Comparison of ENCODE assay signal across 29 mouse cellular contexts in the genomic region with DNA sequence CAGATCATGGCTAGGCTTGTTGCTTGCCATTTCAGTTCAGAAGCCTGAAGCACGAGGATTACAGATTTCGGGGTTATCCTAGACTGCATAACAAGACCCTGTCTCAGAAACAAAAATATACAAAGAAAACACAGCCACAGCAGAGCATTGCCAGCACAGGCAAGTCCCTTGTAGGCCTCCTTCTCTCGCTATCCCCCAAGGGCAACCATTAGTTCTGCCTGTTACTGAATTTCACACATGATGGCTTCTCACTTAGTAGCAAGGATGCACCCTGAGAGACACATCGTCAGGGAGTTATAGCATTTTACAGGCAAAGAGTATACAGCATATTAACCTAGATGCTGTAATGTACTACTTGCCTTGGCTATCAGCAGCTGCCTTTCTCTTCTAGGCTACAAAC. TPM values are rescaled to one million over a fixed set of nuclear protein-coding genes. Genes with fewer than 3 reads are reported as not detected.
DNase-seq lines count a peak whose midpoint lies in the region; ATAC-seq lines count a peak whose summit lies in the region.
"Had no signal": no experiment of that assay in that cellular context is flagged by ENCODE, and none has a peak within 500 bp of the region (broad histone marks: within the 10 kb centered on the region; RNA-seq: fewer than 3 reads in every experiment).

No protein-coding gene starts in this region.

- H3K27me3 ChIP-seq in heart, embryonic 10.5 days (ENCODE audit: insufficient read depth, poor library complexity, severe bottlenecking) = no peaks in the 10 kb centered on the region
- H3K27me3 ChIP-seq in neural tube, embryonic 12.5 days (replicated peaks) = no peaks in the 10 kb centered on the region
- no peaks in the 10 kb centered on the region for H3K27me3 ChIP-seq in neural tube, embryonic 13.5 days
- no peaks in the 10 kb centered on the region for H3K27me3 ChIP-seq in forebrain, embryonic 14.5 days (replicated peaks; ENCODE audit: control insufficient read depth, insufficient read depth, low read length)
- H3K27me3 ChIP-seq: forebrain, embryonic 15.5 days; heart, embryonic 13.5 days; limb, embryonic 15.5 days; Patski; stomach, embryonic 15.5 days had no signal

- peak; percentile 81 for ATAC-seq in neural tube, embryonic 12.5 days (ENCODE audit: low FRiP score, low read depth)
- peak; percentile 60 for ATAC-seq in neural tube, embryonic 13.5 days (ENCODE audit: low read depth)
- no peak for ATAC-seq in forebrain, embryonic 14.5 days
- ATAC-seq: forebrain, embryonic 15.5 days; Patski had no signal

- H3K4me1 ChIP-seq in heart, embryonic 10.5 days = peaks cover 15% of the 10 kb centered on the region
- peaks cover 23% of the 10 kb centered on the region for H3K4me1 ChIP-seq in neural tube, embryonic 12.5 days
- peaks cover 27% of the 10 kb centered on the region for H3K4me1 ChIP-seq in neural tube, embryonic 13.5 days (replicated peaks)
- H3K4me1 ChIP-seq in forebrain, embryonic 14.5 days (ENCODE audit: control insufficient read depth, insufficient read depth, low read length) = no peaks in the 10 kb centered on the region

- no peaks in the 10 kb centered on the region for H3K9me3 ChIP-seq in heart, embryonic 10.5 days
- H3K9me3 ChIP-seq in neural tube, embryonic 12.5 days = no peaks in the 10 kb centered on the region
- H3K9me3 ChIP-seq in neural tube, embryonic 13.5 days = no peaks in the 10 kb centered on the region
- no peaks in the 10 kb centered on the region for H3K9me3 ChIP-seq in forebrain, embryonic 14.5 days (replicated peaks; ENCODE audit: control insufficient read depth, low read length)
- H3K9me3 ChIP-seq: forebrain, embryonic 15.5 days; heart, embryonic 13.5 days; limb, embryonic 10.5 days; limb, embryonic 15.5 days; midbrain, embryonic 10.5 days; stomach, embryonic 15.5 days had no signal

- H3K4me3 ChIP-seq in heart, embryonic 10.5 days = no peak overlapping the region
- H3K4me3 ChIP-seq in neural tube, embryonic 12.5 days = no peak overlapping the region
- no peak overlapping the region for H3K4me3 ChIP-seq in neural tube, embryonic 13.5 days
- H3K4me3 ChIP-seq in forebrain, embryonic 14.5 days (ENCODE audit: low read depth, low read length) = no peak overlapping the region
- H3K4me3 ChIP-seq: forebrain, embryonic 15.5 days; heart, embryonic 13.5 days; limb, embryonic 10.5 days; limb, embryonic 15.5 days; midbrain, embryonic 10.5 days; stomach, embryonic 15.5 days had no signal

- H3K4me2 ChIP-seq in neural tube, embryonic 12.5 days (replicated peaks) = no peak overlapping the region
- H3K4me2 ChIP-seq in neural tube, embryonic 13.5 days = no peak overlapping the region
- no peak overlapping the region for H3K4me2 ChIP-seq in forebrain, embryonic 14.5 days (ENCODE audit: low read length)
- H3K4me2 ChIP-seq: forebrain, embryonic 15.5 days; heart, embryonic 13.5 days; limb, embryonic 15.5 days; stomach, embryonic 15.5 days had no signal

- H3K27ac ChIP-seq in heart, embryonic 10.5 days = 0 out of 2 replicates have a peak overlapping the region, but pooled peaks have one; percentile 29
- no peak overlapping the region for H3K27ac ChIP-seq in neural tube, embryonic 12.5 days
- H3K27ac ChIP-seq in neural tube, embryonic 13.5 days (replicated peaks) = peak overlapping the region; percentile 20; the same call in 1 of the 2 replicates
- H3K27ac ChIP-seq in forebrain, embryonic 14.5 days (ENCODE audit: low read depth, low read length) = no peak overlapping the region
- H3K27ac ChIP-seq: forebrain, embryonic 15.5 days; heart, embryonic 13.5 days; kidney, postnatal 0 days; limb, embryonic 10.5 days; limb, embryonic 15.5 days; liver, embryonic 14.5 days; midbrain, embryonic 10.5 days; stomach, embryonic 15.5 days had no signal

- no peak overlapping the region for H3K9ac ChIP-seq in neural tube, embryonic 12.5 days
- H3K9ac ChIP-seq in neural tube, embryonic 13.5 days = no peak overlapping the region
- no peak overlapping the region for H3K9ac ChIP-seq in forebrain, embryonic 14.5 days (ENCODE audit: low read length)
- H3K9ac ChIP-seq: forebrain, embryonic 15.5 days; heart, embryonic 13.5 days; limb, embryonic 15.5 days; liver, embryonic 14.5 days; stomach, embryonic 15.5 days had no signal

- no peak for DNase-seq in heart, embryonic 10.5 days (ENCODE audit: low spot score)
- no peak for DNase-seq in heart, adult 9 months (ENCODE audit: low spot score in 2 of 2)
- DNase-seq in neural tube, embryonic 10.5 days (ENCODE audit: extremely low spot score, low spot score) = no peak
- no peak for DNase-seq in layer of hippocampus, postnatal 25 days (ENCODE audit: extremely low spot score in 1 of 2, low spot score in 1 of 2)
- DNase-seq in forebrain, embryonic 14.5 days (ENCODE audit: low spot score) = no peak
- no peak for DNase-seq in urinary bladder, postnatal 36 days (ENCODE audit: low spot score in 2 of 2)
- DNase-seq: adrenal gland, postnatal 14 days; cerebellum, adult 11-12 months; cerebellum, adult 9-11 months; gastrocnemius, postnatal 36 days; heart, adult 18-20 months; heart, postnatal 10 days; kidney, adult 18-20 months; kidney, postnatal 4 days; lung, adult 2 months; lung, postnatal 10 days; right cerebral cortex, postnatal 25 days; thymus, postnatal 14 days had no signal

- H3K36me3 ChIP-seq in heart, embryonic 10.5 days = peaks cover 6% of the 10 kb centered on the region; the same call in 1 of the 2 replicates
- H3K36me3 ChIP-seq in neural tube, embryonic 12.5 days = no peaks in the 10 kb centered on the region
- H3K36me3 ChIP-seq in neural tube, embryonic 13.5 days = no peaks in the 10 kb centered on the region
- no peaks in the 10 kb centered on the region for H3K36me3 ChIP-seq in forebrain, embryonic 14.5 days (ENCODE audit: control insufficient read depth, insufficient read depth, low read length)
- H3K36me3 ChIP-seq: forebrain, embryonic 15.5 days; midbrain, embryonic 10.5 days had no signal

- 78% methylated on average over 4 of the region's 4 CpGs for WGBS in heart, embryonic 10.5 days
- 30% methylated on average over 4 of the region's 4 CpGs for WGBS in neural tube, embryonic 12.5 days
- WGBS in neural tube, embryonic 13.5 days = 22% methylated on average over 4 of the region's 4 CpGs
- 75% methylated on average over 4 of the region's 4 CpGs for WGBS in forebrain, embryonic 14.5 days

RNA-seq across cellular contexts. Expression of a gene that starts 58.6 kb away (rescaled TPM):
- 52.2 and 76.3 TPM in 2 replicates for polyA plus RNA-seq in heart, embryonic 10.5 days (2016; fragmentation: Nextera tagmentation; extraction: Ambion mirVana)
- 36.8 and 38.2 TPM in 2 replicates for polyA plus RNA-seq in neural tube, embryonic 12.5 days (2016; fragmentation: Nextera tagmentation; extraction: Ambion mirVana)
- 20.4 and 23.0 TPM in 2 replicates for polyA plus RNA-seq in neural tube, embryonic 13.5 days (2015; fragmentation: Nextera tagmentation; extraction: Ambion mirVana)
- total RNA-seq in layer of hippocampus, postnatal 25 days (2021) = 10 to 100 TPM; 14.3 to 16.9 TPM
- polyA plus RNA-seq in forebrain, embryonic 14.5 days (2014; fragmentation: Nextera tagmentation; extraction: Ambion mirVana) = 35.1 and 39.6 TPM in 2 replicates

Comparison
In these comparisons a context has a peak if more than half of its experiments do, and no peak if none do; other contexts are left out.
1. H3K27ac ChIP-seq: peak in heart, embryonic 10.5 days (single experiment) and neural tube, embryonic 13.5 days (single experiment); none in neural tube, embryonic 12.5 days (single experiment) and forebrain, embryonic 14.5 days (single experiment).